Mouse (Mus musculus): Measurements from ENCODE around the gene Ntrk2. TPM values are rescaled to one million over a fixed set of nuclear protein-coding genes. Genes with fewer than 3 reads are reported as not detected.

Ntrk2 gene
- polyA plus RNA-seq, 1 experiment from 2014 or later, result 94.2 TPM

DNA sequence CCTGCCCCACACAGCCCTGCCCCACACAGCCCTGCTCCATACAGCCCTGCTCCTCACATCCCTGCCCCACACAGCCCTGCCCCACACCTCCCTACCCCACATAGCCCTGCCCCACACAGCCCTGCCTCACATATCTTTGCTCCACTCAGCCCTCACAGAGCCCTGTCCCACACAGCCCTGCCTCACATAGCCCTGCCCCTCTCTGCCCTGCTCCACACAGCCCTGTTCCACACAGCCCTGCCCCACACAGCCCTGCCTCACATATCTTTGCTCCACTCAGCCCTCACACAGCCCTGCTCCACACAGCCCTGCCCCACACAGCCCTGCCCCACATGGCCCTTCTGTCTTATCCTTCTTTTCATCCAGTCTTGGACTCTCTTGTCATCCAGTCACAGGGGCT is 106.2 kb downstream of the Ntrk2 start:
- H3K27ac ChIP-seq (replicated peaks), result no peak overlapping the region
- H3K4me3 ChIP-seq, result no peak overlapping the region
- no peaks in the 10 kb centered on the region for H3K9me3 ChIP-seq
- no peaks in the 10 kb centered on the region for H3K36me3 ChIP-seq
- ATAC-seq (ENCODE audit: low read depth), result no peak
- no peaks in the 10 kb centered on the region for H3K27me3 ChIP-seq
- H3K9ac ChIP-seq, result no peak overlapping the region
- H3K4me1 ChIP-seq (replicated peaks), result peaks cover 40% of the 10 kb centered on the region
- no peak overlapping the region for H3K4me2 ChIP-seq

DNA sequence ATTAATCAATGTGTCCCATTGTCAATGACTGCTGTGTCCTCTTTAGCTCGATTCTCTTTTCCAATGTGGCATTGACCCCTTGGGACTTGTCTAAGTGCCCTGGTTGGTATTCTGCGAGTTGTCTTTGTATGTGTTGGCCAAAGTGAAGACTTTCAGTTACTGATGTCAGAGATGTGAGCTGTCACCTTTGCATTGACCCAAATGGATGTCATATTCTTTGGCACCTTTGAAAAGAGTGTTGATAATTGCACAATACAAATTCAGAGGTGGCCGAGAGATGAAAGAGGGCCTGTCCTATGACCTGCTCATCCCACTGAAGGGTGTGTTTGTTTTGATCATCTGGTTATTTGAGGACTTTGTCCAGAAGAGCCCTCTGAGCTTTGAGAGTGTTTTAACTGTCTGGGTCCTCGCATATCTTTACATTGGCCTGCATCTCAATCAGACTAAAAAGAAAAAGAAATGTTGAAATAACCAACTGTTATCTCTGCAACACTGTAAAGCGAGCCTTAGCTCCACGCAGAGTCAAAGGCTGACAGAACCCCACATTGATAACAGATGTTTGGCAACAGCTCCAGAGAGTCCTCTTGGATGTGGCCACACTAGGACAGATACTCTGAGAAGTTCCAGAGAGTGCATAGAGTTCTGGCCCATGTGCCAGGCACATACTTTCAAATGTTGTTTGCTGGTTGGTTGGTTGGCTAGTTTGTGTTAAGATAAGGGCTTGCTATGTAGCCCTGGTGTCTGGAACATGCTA is 107.9 kb downstream of the Ntrk2 start:
- ATAC-seq (ENCODE audit: low read depth), result no peak
- Histone ChIP-seq H3K4me3 (no peak overlapping the region), H3K27me3 (no peaks in the 10 kb centered on the region), H3K27ac (replicated peaks) (0 out of 2 replicates have a peak overlapping the region, but pooled peaks have one; percentile 10), H3K4me1 (replicated peaks) (peaks cover 32% of the 10 kb centered on the region), H3K4me2 (no peak overlapping the region), H3K36me3 (no peaks in the 10 kb centered on the region), H3K9ac (no peak overlapping the region), H3K9me3 (no peaks in the 10 kb centered on the region)
- WGBS, result 74% methylated on average over 6 of the region's 6 CpGs

DNA sequence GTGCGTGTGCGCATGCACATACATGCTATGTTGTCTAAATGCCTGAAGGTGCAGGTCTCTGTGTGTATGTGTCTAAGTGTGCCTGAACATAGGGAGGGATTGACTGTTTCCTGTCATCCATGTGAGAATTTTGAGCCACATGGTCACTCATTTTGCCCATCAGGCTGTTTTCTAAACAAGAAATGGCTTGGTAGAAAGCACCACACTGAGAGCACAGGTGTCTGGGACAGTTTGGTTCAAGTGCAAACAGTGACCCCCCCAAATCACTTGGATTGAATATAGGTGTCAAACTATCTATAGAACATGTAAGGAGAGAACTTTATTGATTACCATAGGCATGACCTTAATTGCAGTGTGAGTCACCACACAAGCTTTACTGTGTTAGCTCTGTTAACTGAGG is 110.0 kb downstream of the Ntrk2 start:
- H3K36me3 ChIP-seq, result no peaks in the 10 kb centered on the region
- H3K9ac ChIP-seq, result no peak overlapping the region
- no peaks in the 10 kb centered on the region for H3K9me3 ChIP-seq
- no peak overlapping the region for H3K4me2 ChIP-seq
- no peaks in the 10 kb centered on the region for H3K27me3 ChIP-seq
- H3K27ac ChIP-seq (replicated peaks), result no peak overlapping the region
- 97% methylated on average over 2 of the region's 2 CpGs for WGBS
- ATAC-seq (ENCODE audit: low read depth), result no peak
- H3K4me3 ChIP-seq, result no peak overlapping the region
- peaks cover 28% of the 10 kb centered on the region for H3K4me1 ChIP-seq (replicated peaks)

DNA sequence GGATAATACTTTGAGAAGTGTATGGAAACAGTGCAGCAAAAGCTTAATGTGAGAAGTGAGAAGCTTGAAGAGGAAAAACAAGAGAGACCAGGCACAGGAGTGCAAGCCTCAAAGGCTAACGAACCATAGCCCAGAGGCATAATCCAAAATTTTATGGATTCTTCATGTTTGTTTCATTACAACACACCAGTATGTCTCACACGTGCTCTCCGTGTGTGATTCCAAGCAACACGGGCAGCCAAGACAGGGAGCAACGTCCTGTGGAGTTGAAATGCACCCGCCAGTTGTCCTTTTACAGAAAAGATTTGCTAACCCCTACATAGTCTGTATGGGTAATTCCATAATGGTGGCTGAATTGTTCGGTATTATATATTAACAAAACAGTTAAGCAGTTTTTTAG is 113.9 kb downstream of the Ntrk2 start:
- H3K27ac ChIP-seq (replicated peaks), result no peak overlapping the region
- no peaks in the 10 kb centered on the region for H3K36me3 ChIP-seq
- peaks cover 9% of the 10 kb centered on the region for H3K4me1 ChIP-seq (replicated peaks)
- no peak overlapping the region for H3K4me3 ChIP-seq
- no peaks in the 10 kb centered on the region for H3K27me3 ChIP-seq
- ATAC-seq (ENCODE audit: low read depth), result no peak
- H3K9me3 ChIP-seq, result no peaks in the 10 kb centered on the region
- 86% methylated on average over 7 of the region's 7 CpGs for WGBS
- no peak overlapping the region for H3K9ac ChIP-seq
- H3K4me2 ChIP-seq, result no peak overlapping the region

DNA sequence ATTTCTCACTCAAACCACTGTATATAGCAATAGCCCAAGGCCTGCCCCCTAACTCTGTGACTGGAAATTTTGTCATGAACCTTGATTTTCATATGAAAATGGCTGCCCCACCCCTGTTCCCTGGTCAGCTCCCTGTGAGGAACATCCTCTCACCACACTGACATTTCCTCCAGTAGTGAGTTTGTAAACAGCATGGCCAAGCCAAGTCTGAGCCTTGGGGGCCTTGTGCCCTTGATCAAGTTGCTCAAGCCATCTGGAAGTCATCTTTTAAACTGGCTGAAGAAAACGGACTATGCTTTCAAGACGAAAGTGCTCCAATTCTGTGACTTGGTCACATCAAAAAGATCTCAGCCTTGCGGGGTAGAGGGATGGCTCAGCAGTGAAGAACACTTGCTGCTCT is 114.9 kb downstream of the Ntrk2 start:
- 89% methylated on average over 3 of the region's 3 CpGs for WGBS

DNA sequence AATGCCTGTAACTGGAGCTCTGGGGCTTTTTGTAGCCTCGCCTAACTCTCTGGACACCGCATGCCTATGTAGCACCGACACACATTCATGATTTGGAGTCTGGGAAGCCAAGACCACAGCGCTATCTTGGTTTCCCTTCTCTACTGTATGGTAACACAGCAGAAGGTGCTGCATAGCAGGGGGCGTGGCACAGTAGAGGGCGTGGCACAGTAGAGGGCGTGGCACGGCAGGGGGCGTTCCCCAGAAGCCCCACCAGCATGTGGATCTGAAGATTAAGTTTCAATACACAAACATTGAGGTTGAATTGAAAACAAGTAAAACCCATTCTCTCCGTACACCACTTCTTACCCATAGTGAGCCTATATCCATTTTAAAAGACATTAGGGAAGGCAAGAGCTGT is 115.3 kb downstream of the Ntrk2 start:
- no peak overlapping the region for H3K4me2 ChIP-seq
- no peak overlapping the region for H3K9ac ChIP-seq
- no peaks in the 10 kb centered on the region for H3K9me3 ChIP-seq
- ATAC-seq (ENCODE audit: low read depth), result no peak
- no peaks in the 10 kb centered on the region for H3K4me1 ChIP-seq (replicated peaks)
- H3K36me3 ChIP-seq, result no peaks in the 10 kb centered on the region
- no peak overlapping the region for H3K27ac ChIP-seq (replicated peaks)
- H3K4me3 ChIP-seq, result no peak overlapping the region
- 89% methylated on average over 10 of the region's 10 CpGs for WGBS
- H3K27me3 ChIP-seq, result no peaks in the 10 kb centered on the region

More for the DNA sequence above, 114.9 kb downstream of the Ntrk2 start:
- Histone ChIP-seq H3K9me3 (no peaks in the 10 kb centered on the region), H3K27me3 (no peaks in the 10 kb centered on the region), H3K27ac (replicated peaks) (no peak overlapping the region), H3K4me1 (replicated peaks) (no peaks in the 10 kb centered on the region), H3K36me3 (no peaks in the 10 kb centered on the region), H3K4me3 (no peak overlapping the region), H3K9ac (no peak overlapping the region), H3K4me2 (no peak overlapping the region)
- ATAC-seq (ENCODE audit: low read depth), result no peak

DNA sequence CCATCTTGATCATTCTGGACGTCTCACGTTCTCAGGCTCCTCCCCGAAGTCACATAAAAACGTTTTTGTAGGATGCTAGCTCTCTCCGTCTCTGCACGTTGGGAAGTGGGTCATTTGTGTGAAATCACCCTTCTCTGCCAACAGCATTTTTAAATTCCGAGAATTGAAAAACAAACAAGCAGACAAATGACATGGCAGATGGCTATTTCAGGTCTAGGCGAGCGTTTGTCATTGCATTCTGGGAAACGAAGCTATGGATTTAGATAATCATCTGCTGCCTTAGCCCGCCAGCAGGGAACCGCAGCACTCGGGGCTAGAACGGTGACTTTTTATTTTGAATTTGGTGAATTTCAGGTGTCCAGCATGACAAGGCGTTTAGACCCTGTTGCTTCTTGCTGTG is 115.8 kb downstream of the Ntrk2 start:
- 81% methylated on average over 15 of the region's 15 CpGs for WGBS

DNA sequence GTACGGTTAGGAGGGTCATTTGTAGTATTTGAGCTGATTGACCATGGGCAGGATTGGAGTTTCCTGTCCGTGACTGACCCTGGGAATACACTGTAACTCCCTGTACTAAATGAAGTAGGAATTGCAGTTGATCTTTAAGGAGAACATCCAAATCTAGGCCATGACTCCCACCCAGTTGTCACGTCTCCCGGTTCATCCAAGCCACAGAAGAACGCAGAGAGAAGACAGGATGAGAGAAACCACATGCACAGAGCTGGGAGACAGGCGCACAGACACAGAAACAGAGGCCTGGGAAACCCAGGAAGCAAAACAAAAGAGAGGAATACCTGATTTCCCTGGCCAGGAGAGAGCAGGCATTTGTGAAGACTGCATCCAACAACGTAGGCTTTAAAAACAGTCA is 117.1 kb downstream of the Ntrk2 start:
- no peaks in the 10 kb centered on the region for H3K36me3 ChIP-seq
- WGBS, result 85% methylated on average over 7 of the region's 7 CpGs
- H3K4me3 ChIP-seq, result no peak overlapping the region
- H3K4me1 ChIP-seq (replicated peaks), result peaks cover 10% of the 10 kb centered on the region
- ATAC-seq (ENCODE audit: low read depth), result no peak
- H3K4me2 ChIP-seq, result no peak overlapping the region
- no peak overlapping the region for H3K9ac ChIP-seq
- no peak overlapping the region for H3K27ac ChIP-seq (replicated peaks)
- no peaks in the 10 kb centered on the region for H3K9me3 ChIP-seq
- no peaks in the 10 kb centered on the region for H3K27me3 ChIP-seq

More for the DNA sequence above, 115.8 kb downstream of the Ntrk2 start:
- H3K4me1 ChIP-seq (replicated peaks), result no peaks in the 10 kb centered on the region
- H3K9ac ChIP-seq, result no peak overlapping the region
- no peak overlapping the region for H3K27ac ChIP-seq (replicated peaks)
- H3K4me2 ChIP-seq, result no peak overlapping the region
- ATAC-seq (ENCODE audit: low read depth), result no peak
- H3K36me3 ChIP-seq, result no peaks in the 10 kb centered on the region
- H3K27me3 ChIP-seq, result no peaks in the 10 kb centered on the region
- no peaks in the 10 kb centered on the region for H3K9me3 ChIP-seq
- H3K4me3 ChIP-seq, result no peak overlapping the region

DNA sequence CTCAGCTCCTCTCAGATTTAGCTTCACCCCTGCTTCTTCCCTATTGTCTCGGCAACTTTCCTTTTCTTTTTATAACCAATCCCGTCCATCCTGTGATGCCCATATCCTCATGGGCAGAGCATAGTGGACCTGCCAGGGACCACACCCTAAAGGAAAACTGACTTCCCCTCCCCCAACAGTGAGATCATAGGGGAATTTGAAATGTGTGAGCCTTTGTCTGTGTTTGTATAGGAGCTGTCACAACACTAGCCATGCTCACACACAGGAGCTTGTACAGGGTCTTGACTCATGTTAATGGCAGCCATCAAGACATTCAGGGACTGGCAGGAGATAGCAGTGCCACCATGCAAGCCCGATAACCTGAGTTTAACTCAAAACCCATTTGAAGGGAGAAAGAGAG is 118.1 kb downstream of the Ntrk2 start:
- Histone ChIP-seq H3K36me3 (no peaks in the 10 kb centered on the region), H3K27me3 (no peaks in the 10 kb centered on the region), H3K9ac (no peak overlapping the region), H3K4me1 (replicated peaks) (peaks cover 18% of the 10 kb centered on the region), H3K27ac (replicated peaks) (no peak overlapping the region), H3K4me2 (no peak overlapping the region), H3K9me3 (no peaks in the 10 kb centered on the region), H3K4me3 (no peak overlapping the region)
- 65% methylated on average over 3 of the region's 3 CpGs for WGBS
- ATAC-seq (ENCODE audit: low read depth), result no peak

DNA sequence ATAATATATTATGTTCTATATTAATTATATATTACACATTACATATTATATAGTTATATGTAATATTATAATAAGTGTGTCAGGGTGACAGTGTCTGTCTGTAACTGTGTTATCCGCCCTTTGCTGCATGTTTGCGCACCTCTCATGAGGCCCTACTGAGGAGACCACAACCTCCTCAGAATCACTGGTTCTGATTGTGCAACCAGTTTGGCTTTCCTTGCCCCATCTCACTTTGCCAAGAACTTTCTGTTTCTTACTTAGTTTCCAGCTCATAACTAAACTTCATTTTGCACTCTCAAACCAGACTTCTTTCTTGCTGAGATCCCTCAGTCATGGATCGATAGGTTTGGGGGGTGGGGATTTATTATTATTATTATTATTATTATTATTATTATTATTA is 120.8 kb downstream of the Ntrk2 start:
- H3K9me3 ChIP-seq, result no peaks in the 10 kb centered on the region
- H3K4me3 ChIP-seq, result no peak overlapping the region
- no peak for ATAC-seq (ENCODE audit: low read depth)
- H3K27ac ChIP-seq (replicated peaks), result no peak overlapping the region
- H3K4me2 ChIP-seq, result no peak overlapping the region
- H3K4me1 ChIP-seq (replicated peaks), result peaks cover 24% of the 10 kb centered on the region
- no peaks in the 10 kb centered on the region for H3K27me3 ChIP-seq
- H3K36me3 ChIP-seq, result no peaks in the 10 kb centered on the region
- 93% methylated on average over 3 of the region's 3 CpGs for WGBS
- H3K9ac ChIP-seq, result no peak overlapping the region

DNA sequence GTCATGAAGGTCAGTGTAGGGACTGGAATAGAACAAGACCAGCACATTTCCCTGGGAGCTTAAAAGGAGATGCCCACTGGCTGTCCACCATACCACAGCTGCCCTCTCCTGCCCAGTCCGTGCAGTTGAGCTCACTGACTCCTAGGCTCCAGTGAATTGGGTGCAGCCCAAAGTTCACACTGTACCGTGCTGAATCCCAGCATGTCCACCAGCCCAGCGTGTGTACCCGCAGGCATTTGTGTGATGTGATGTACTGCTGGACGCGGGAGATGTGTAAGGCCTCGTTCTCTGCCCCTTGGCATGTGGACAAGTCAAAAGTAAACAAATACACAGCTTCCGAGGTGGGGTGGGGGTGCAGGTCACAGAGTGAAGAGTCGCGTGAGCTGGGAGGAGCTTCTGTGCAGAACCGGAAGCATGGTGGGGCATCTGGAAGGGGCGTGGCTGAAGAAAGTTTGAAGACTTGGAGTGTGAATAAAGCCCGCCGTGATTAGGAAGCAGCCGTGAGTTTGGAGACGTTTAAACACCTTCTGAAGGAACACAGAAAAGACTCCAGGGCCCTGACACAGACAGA is 121.4 kb downstream of the Ntrk2 start:
- Histone ChIP-seq H3K4me2 (no peak overlapping the region), H3K9me3 (no peaks in the 10 kb centered on the region), H3K27me3 (no peaks in the 10 kb centered on the region), H3K36me3 (no peaks in the 10 kb centered on the region), H3K4me1 (replicated peaks) (peaks cover 25% of the 10 kb centered on the region), H3K9ac (no peak overlapping the region), H3K27ac (replicated peaks) (0 out of 2 replicates have a peak overlapping the region, but pooled peaks have one; percentile 2), H3K4me3 (no peak overlapping the region)
- WGBS, result 75% methylated on average over 16 of the region's 16 CpGs
- ATAC-seq (ENCODE audit: low read depth), result no peak

DNA sequence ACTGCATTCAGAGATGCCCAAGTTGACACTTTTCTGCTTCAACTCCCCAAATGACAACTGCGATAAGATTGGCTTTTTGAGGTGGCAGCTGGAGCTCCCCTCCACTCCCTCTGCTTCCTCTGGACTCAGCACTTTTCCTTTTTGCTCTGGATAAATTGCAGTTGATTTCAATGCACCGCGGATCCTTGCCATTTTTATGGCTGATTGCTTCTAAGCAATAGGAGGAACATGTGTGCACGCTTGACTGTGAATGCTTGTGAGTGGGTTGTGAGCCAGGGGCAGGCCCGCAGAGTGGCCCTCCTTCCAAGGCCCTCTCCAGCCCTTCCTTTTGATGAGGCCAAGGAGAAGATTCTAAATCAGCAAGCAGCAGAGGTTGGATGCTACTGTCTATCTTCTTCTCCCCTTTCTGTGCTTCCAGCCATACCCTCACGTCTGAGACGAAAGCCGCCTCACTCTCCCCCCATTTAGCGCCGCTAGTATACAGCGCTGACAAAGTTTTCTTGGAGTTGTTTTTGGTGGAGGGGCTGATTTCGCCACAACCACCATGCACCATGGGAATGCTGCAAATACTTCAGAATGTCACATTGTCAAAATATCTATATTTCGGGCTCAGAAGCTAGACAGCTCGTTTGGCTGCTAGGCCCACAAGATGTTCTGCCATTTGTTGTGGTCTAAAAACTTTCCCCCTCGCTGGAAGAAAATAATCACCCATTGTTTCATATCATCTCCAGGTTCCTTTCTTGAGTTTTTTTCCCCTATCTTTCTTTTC is 122.5 kb downstream of the Ntrk2 start:
- ATAC-seq (ENCODE audit: low read depth), result 0 out of 2 replicates have a peak, but pooled peaks have one; percentile 11
- H3K36me3 ChIP-seq, result no peaks in the 10 kb centered on the region
- 64% methylated on average over 15 of the region's 15 CpGs for WGBS
- no peak overlapping the region for H3K4me2 ChIP-seq
- H3K4me3 ChIP-seq, result no peak overlapping the region
- H3K9ac ChIP-seq, result no peak overlapping the region
- H3K27me3 ChIP-seq, result no peaks in the 10 kb centered on the region
- no peaks in the 10 kb centered on the region for H3K9me3 ChIP-seq
- peaks cover 36% of the 10 kb centered on the region for H3K4me1 ChIP-seq (replicated peaks)
- H3K27ac ChIP-seq (replicated peaks), result peak overlapping the region; percentile 34
